Mouse (Mus musculus) stomach, postnatal 0 days (tissue): ENCODE results near the gene Ddx4. TPM values are rescaled to one million over a fixed set of nuclear protein-coding genes. Genes with fewer than 3 reads are reported as not detected.

Source experiments
- ATAC-seq: fragments of 200-750 bp; cut with Nextera tagmentation; 2 replicates; pipeline ENCODE4 v1.8.0; 2017; ENCODE audit not compliant: low FRiP score, low TSS enrichment
- DNase-seq: peaks from one replicate; pipeline ENCODE4 v3.0.0-alpha.2; 2016; ENCODE audit warnings: low spot score
- H3K27ac ChIP-seq: fragments of 300-500 bp; sonication (generic); replicated peaks from 2 replicates; pipeline ENCODE4 v1.5.1; 2014; ENCODE audit warnings: mild to moderate bottlenecking, control low read depth
- H3K27me3 ChIP-seq: fragments of 300-500 bp; sonication (generic); 2 replicates; pipeline ENCODE4 v1.6.1; 2014; ENCODE audit warnings: low read length; ENCODE audit not compliant: control insufficient read depth, insufficient read depth
- H3K36me3 ChIP-seq: fragments of 300-500 bp; sonication (generic); 2 replicates; pipeline ENCODE4 v1.6.1; 2014; ENCODE audit warnings: low read length, mixed read lengths; ENCODE audit not compliant: control insufficient read depth, insufficient read depth
- H3K4me1 ChIP-seq: fragments of 300-500 bp; sonication (generic); replicated peaks from 2 replicates; pipeline ENCODE4 v1.6.1; 2014; ENCODE audit warnings: antibody characterized with exemption; ENCODE audit not compliant: control insufficient read depth, insufficient read depth
- H3K4me2 ChIP-seq: fragments of 300-500 bp; sonication (generic); replicated peaks from 2 replicates; pipeline ENCODE4 v1.6.1; 2014; ENCODE audit warnings: low read depth, mild to moderate bottlenecking, control low read depth, moderate library complexity
- H3K4me3 ChIP-seq: fragments of 300-500 bp; sonication (generic); 2 replicates; pipeline ENCODE4 v1.5.1; 2014; ENCODE audit warnings: low read depth, low read length, control low read depth
- H3K9ac ChIP-seq: fragments of 300-500 bp; sonication (generic); 2 replicates; pipeline ENCODE4 v1.6.1; 2014; ENCODE audit warnings: mild to moderate bottlenecking, low read length, control low read depth, mixed read lengths
- H3K9me3 ChIP-seq: fragments of 300-500 bp; sonication (generic); 2 replicates; pipeline ENCODE4 v1.6.1; 2016; ENCODE audit warnings: low read length; ENCODE audit not compliant: control insufficient read depth
- CTCF ChIP-seq: IDR thresholded peaks from 2 replicates; pipeline ENCODE4 v1.5.1; 2016; ENCODE audit warnings: antibody characterized with exemption, low read depth, mild to moderate bottlenecking, moderate library complexity
- EP300 ChIP-seq: optimal IDR thresholded peaks from 2 replicates; pipeline ENCODE3; 2016; ENCODE audit warnings: antibody characterized with exemption
- WGBS: fragments of 180-500 bp; shearing (Covaris S2); extraction: QIAGEN DNeasy Blood & Tissue Kit; methylation state at CpG from one replicate; pipeline ENCODE4 v1.1.7; 2014; 5-methylcytosine and 5-hydroxymethylcytosine counted together
- polyA plus RNA-seq: library from polyadenylated mRNA; unstranded; fragments of >200 nt; fragmentation: Nextera tagmentation; extraction: Ambion mirVana; gene quantifications from 2 replicates; pipeline ENCODE4 v1.2.1, GENCODE M21; 2015

The Ddx4 gene
- 0.04 and 0.08 TPM in 2 replicates for polyA plus RNA-seq

DNA sequence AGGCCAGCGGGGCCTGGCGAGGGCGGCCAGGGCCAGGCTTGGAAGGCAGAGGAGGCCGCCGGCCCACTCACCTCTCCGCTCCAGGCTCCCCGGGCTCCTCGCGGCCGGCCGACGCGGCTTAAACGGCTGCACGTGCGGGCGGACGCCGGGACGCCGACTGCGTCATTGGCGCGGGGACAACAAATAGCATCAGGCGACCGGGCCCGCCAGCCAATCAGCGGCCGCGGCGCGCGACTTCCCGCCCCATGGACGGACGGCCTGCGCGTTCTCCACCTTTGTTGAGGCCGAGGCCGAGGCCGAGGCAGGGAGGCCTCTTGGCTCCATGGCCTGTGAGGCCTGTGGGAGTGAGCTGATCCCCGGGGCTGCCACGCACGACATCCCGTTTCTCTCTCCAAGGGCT lies at the start of gene Ddx4:
Ddx4 (minus strand) TSS at position 271 of the 400 bp plus-strand sequence.
- no peak for DNase-seq
- H3K27me3 ChIP-seq = no peaks in the 10 kb centered on the region
- WGBS = 75% methylated on average over 34 of the region's 45 CpGs

GRCm38 (mm10) chr13:112701256-112701655 lies 49.0 kb upstream of the Ddx4 start:
- no peak overlapping the region for H3K27ac ChIP-seq
- DNase-seq (no peak), ATAC-seq (no peak)
- no peaks in the 10 kb centered on the region for H3K27me3 ChIP-seq
- WGBS = 84% methylated on average over 8 of the region's 8 CpGs
- no peak overlapping the region for H3K4me2 ChIP-seq
- H3K4me1 ChIP-seq = no peaks in the 10 kb centered on the region
- TF ChIP-seq EP300 (no peak), CTCF (no peak)
- no peaks in the 10 kb centered on the region for H3K9me3 ChIP-seq
- no peaks in the 10 kb centered on the region for H3K36me3 ChIP-seq
- no peak overlapping the region for H3K4me3 ChIP-seq
- H3K9ac ChIP-seq = no peak overlapping the region

More for the DNA sequence above, at the start of gene Ddx4:
- Histone ChIP-seq H3K4me1 (no peaks in the 10 kb centered on the region), H3K27ac (no peak within 1 kb of the TSS), H3K36me3 (no peaks in the 10 kb centered on the region), H3K9me3 (0 out of 2 replicates have a peak, but pooled peaks cover 2% of the 10 kb centered on the region), H3K9ac (no peak within 1 kb of the TSS), H3K4me2 (no peak within 1 kb of the TSS), H3K4me3 (no peak within 1 kb of the TSS)
- no peak for ATAC-seq
- TF ChIP-seq CTCF (no peak), EP300 (no peak)

DNA sequence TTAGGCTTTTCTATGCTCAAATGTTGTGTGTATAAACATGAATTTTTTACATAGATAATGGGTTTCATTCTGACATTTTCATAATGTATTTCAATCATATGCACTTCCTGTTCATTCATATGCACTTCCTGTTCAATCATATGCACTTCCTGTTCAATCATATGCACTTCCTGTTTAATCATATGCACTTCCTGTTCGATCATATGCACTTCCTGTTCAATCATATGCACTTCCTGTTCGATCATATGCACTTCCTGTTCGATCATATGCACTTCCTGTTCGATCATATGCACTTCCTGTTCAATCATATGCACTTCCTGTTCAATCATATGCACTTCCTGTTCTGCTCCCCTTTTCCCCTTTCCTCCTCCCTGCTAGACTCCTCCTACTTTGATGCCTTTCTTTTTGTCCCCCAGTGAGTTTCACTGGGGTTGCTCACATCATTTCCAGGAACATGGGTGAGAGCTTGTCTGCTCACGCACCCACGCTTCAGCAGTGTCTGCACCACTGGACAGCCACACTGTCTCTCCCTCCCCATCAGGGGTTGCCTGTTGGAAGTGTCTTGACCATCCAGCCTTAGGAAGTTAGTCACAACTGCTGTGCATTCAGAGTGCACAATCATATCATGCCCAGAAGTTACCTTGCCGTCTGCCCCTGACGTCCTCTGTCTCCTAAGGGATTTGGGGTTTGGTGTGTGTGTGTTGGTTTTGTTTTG lies 43.4 kb upstream of the Ddx4 start:
- DNase-seq (no peak), ATAC-seq (no peak)
- WGBS = 94% methylated on average over 8 of the region's 8 CpGs
- Histone ChIP-seq H3K9ac (no peak overlapping the region), H3K4me2 (no peak overlapping the region), H3K27ac (no peak overlapping the region), H3K27me3 (no peaks in the 10 kb centered on the region), H3K9me3 (no peaks in the 10 kb centered on the region), H3K4me3 (no peak overlapping the region), H3K36me3 (0 out of 2 replicates have a peak, but pooled peaks cover 2% of the 10 kb centered on the region), H3K4me1 (no peaks in the 10 kb centered on the region)
- TF ChIP-seq EP300 = no peak
- no peak for TF ChIP-seq CTCF

DNA sequence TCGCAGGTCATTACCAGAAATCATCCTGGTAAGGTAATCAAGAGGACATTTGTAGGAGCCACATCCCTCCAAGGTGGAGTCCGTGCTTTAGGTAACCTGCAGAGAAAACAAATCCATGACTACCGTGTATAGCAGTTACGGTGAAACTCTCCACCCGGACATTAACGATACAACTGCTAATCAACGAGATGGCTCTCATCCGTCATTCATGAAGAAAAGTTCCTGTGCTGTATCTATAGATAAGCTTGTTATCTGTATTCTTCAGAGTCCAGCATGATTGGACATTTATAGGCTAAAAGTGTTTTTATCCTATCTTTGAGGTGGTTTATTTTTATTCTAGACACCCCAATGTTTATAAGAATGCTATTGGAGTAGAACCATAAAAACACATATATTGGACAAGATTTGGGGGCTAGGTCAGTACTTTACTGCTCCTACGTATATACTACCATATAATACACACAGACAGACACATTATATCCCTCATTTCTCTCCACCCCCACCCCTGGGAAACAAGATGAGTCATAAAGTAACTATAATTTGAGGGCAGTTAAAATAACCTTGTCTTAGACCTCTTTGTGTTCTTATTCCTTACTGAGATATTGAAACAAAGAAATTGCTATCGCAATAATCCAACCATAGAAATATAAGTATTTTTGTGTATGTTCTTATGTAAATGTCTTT lies 40.7 kb upstream of the Ddx4 start:
- DNase-seq = no peak
- no peak overlapping the region for H3K9ac ChIP-seq
- no peaks in the 10 kb centered on the region for H3K27me3 ChIP-seq
- no peak overlapping the region for H3K4me2 ChIP-seq
- no peaks in the 10 kb centered on the region for H3K9me3 ChIP-seq
- no peaks in the 10 kb centered on the region for H3K4me1 ChIP-seq
- 0 out of 2 replicates have a peak, but pooled peaks cover 2% of the 10 kb centered on the region for H3K36me3 ChIP-seq
- no peak overlapping the region for H3K27ac ChIP-seq
- no peak for TF ChIP-seq EP300
- TF ChIP-seq CTCF = no peak
- no peak for ATAC-seq
- no peak overlapping the region for H3K4me3 ChIP-seq
- 89% methylated on average over 10 of the region's 10 CpGs for WGBS

DNA sequence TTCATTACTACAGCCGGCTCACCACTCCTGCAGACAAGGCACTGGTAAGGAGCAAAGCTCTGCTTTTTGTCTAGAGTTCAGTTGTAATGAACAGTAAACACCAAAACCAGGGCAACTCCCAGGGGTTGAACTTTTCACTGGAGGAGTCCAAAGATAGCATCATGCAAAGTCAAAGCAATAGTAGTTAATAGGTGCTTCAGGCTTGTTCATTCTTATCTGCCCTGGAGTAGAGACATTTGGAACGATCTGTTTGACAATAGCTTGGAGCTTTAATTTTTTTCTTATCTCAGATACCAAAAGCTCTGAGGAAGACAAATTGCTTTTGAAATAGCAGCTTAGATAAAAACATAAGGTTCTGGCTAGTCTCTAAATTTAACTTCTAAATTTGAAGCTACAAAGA lies 33.9 kb upstream of the Ddx4 start:
- Histone ChIP-seq H3K4me2 (no peak overlapping the region), H3K4me1 (no peaks in the 10 kb centered on the region), H3K27me3 (no peaks in the 10 kb centered on the region), H3K9me3 (no peaks in the 10 kb centered on the region), H3K27ac (no peak overlapping the region), H3K4me3 (no peak overlapping the region), H3K36me3 (no peaks in the 10 kb centered on the region), H3K9ac (no peak overlapping the region)
- ATAC-seq (peak; percentile 40; the same call in 1 of the 2 replicates), DNase-seq (no peak)
- 31% methylated on average over 2 of the region's 2 CpGs for WGBS
- no peak for TF ChIP-seq CTCF
- TF ChIP-seq EP300 = no peak

DNA sequence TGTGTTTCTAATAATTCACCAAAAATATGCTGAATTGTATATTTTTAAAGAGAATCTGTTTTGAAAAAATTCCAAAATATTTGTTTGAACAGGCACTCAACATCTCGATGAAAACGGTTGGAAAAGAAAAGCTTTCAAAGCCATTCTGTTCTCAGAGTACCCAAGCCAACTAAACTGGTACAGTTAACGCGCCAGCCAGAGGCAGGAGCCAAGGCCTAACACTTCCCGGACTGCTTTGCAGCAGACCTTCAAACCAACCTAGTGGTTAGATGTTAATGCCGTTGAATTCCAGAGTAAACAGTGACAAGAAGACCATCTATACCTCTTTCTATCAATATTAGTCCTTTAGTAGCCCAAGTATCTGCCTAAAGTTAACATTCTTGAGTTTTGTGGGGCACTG lies 31.7 kb upstream of the Ddx4 start:
- DNase-seq = no peak
- Histone ChIP-seq H3K4me2 (no peak overlapping the region), H3K27ac (no peak overlapping the region), H3K4me3 (no peak overlapping the region), H3K27me3 (no peaks in the 10 kb centered on the region), H3K9me3 (no peaks in the 10 kb centered on the region), H3K4me1 (no peaks in the 10 kb centered on the region), H3K36me3 (no peaks in the 10 kb centered on the region), H3K9ac (no peak overlapping the region)
- TF ChIP-seq CTCF = no peak
- TF ChIP-seq EP300 = no peak
- ATAC-seq = no peak
- WGBS = 61% methylated on average over 6 of the region's 6 CpGs
